Mouse (Mus musculus) midbrain, embryonic 11.5 days (tissue): Measurements from ENCODE around the gene Sox6. TPM values are rescaled to one million over a fixed set of nuclear protein-coding genes. Genes with fewer than 3 reads are reported as not detected.

Experiments used
- ATAC-seq: fragments of 200-750 bp; cut with Nextera tagmentation; 2 replicates; pipeline ENCODE4 v1.8.0; 2017; ENCODE audit warnings: moderate TSS enrichment, moderate library complexity; ENCODE audit not compliant: low FRiP score
- DNase-seq: peaks from one replicate; pipeline ENCODE4 v3.0.0; 2015; ENCODE audit warnings: low spot score; ENCODE audit errors: missing footprints
- H3K27ac ChIP-seq: fragments of 300-500 bp; sonication (generic); 2 replicates; pipeline ENCODE4 v1.5.1; 2014; ENCODE audit warnings: low read depth, low read length
- H3K27me3 ChIP-seq: fragments of 300-500 bp; sonication (generic); 2 replicates; pipeline ENCODE4 v1.6.1; 2014; ENCODE audit warnings: mild to moderate bottlenecking, low read length, moderate library complexity, mixed read lengths; ENCODE audit not compliant: control insufficient read depth, insufficient read depth
- H3K36me3 ChIP-seq: fragments of 300-500 bp; sonication (generic); 2 replicates; pipeline ENCODE4 v1.6.1; 2014; ENCODE audit warnings: mild to moderate bottlenecking, low read length, moderate library complexity, mixed read lengths; ENCODE audit not compliant: control insufficient read depth, insufficient read depth
- H3K4me1 ChIP-seq: fragments of 300-500 bp; sonication (generic); 2 replicates; pipeline ENCODE4 v1.6.1; 2014; ENCODE audit warnings: low read length; ENCODE audit not compliant: control insufficient read depth, insufficient read depth
- H3K4me2 ChIP-seq: fragments of 300-500 bp; sonication (generic); 2 replicates; pipeline ENCODE4 v1.6.1; 2014; ENCODE audit warnings: mild to moderate bottlenecking, moderate library complexity
- H3K4me3 ChIP-seq: fragments of 300-500 bp; sonication (generic); 2 replicates; pipeline ENCODE4 v1.5.1; 2014; ENCODE audit warnings: low read depth, low read length
- H3K9ac ChIP-seq: fragments of 300-500 bp; sonication (generic); 2 replicates; pipeline ENCODE4 v1.6.1; 2014; ENCODE audit warnings: low read length
- H3K9me3 ChIP-seq: fragments of 300-500 bp; sonication (generic); 2 replicates; pipeline ENCODE4 v1.6.1; 2016; ENCODE audit warnings: low read length; ENCODE audit not compliant: control insufficient read depth
- WGBS: fragments of 180-500 bp; shearing (Covaris S2); extraction: QIAGEN DNeasy Blood & Tissue Kit; methylation state at CpG from one replicate; pipeline ENCODE4 v1.1.7; 2014; 5-methylcytosine and 5-hydroxymethylcytosine counted together
- polyA plus RNA-seq: library from polyadenylated mRNA; unstranded; fragments of >200 nt; fragmentation: Nextera tagmentation; extraction: Ambion mirVana; gene quantifications from 2 replicates; pipeline ENCODE4 v1.2.1, GENCODE M21; 2014

The Sox6 gene
- polyA plus RNA-seq, 1 experiment from 2014 or later: 42.7 TPM

GRCm38 (mm10) chr7:115952235-115952634 lies 86.4 kb downstream of the Sox6 start:
- H3K4me2 ChIP-seq: no peak overlapping the region
- DNase-seq (peak; percentile 69), ATAC-seq (no peak)
- no peaks in the 10 kb centered on the region for H3K36me3 ChIP-seq
- no peak overlapping the region for H3K27ac ChIP-seq
- no peaks in the 10 kb centered on the region for H3K27me3 ChIP-seq
- H3K9me3 ChIP-seq: no peaks in the 10 kb centered on the region
- no peak overlapping the region for H3K4me3 ChIP-seq
- no peak overlapping the region for H3K9ac ChIP-seq
- no peaks in the 10 kb centered on the region for H3K4me1 ChIP-seq
- WGBS: 73% methylated on average over 3 of the region's 3 CpGs

GRCm38 (mm10) chr7:115951689-115952088 lies 86.9 kb downstream of the Sox6 start:
- DNase-seq: no peak
- Histone ChIP-seq H3K4me3 (no peak overlapping the region), H3K36me3 (no peaks in the 10 kb centered on the region), H3K27me3 (no peaks in the 10 kb centered on the region), H3K9ac (no peak overlapping the region), H3K27ac (no peak overlapping the region), H3K4me1 (no peaks in the 10 kb centered on the region), H3K9me3 (no peaks in the 10 kb centered on the region), H3K4me2 (no peak overlapping the region)
- no peak for ATAC-seq
- 82% methylated on average over 4 of the region's 4 CpGs for WGBS

- no peak overlapping the region for H3K27ac ChIP-seq
- no peak overlapping the region for H3K4me2 ChIP-seq
- WGBS: 37% methylated on average over 2 of the region's 2 CpGs
- no peaks in the 10 kb centered on the region for H3K4me1 ChIP-seq
- no peak overlapping the region for H3K9ac ChIP-seq
- H3K27me3 ChIP-seq: no peaks in the 10 kb centered on the region
- no peaks in the 10 kb centered on the region for H3K9me3 ChIP-seq
- no peaks in the 10 kb centered on the region for H3K36me3 ChIP-seq
- DNase-seq (peak; percentile 59), ATAC-seq (no peak)
- H3K4me3 ChIP-seq: no peak overlapping the region
These were observed 90.7 kb downstream of the Sox6 start for GRCm38 (mm10) chr7:115947916-115948315.

GRCm38 (mm10) chr7:115946559-115946958 lies 92.0 kb downstream of the Sox6 start:
- Histone ChIP-seq H3K4me1 (peaks cover 4% of the 10 kb centered on the region; the same call in 1 of the 2 replicates), H3K9ac (no peak overlapping the region), H3K27ac (no peak overlapping the region), H3K4me2 (no peak overlapping the region), H3K4me3 (no peak overlapping the region), H3K36me3 (no peaks in the 10 kb centered on the region), H3K27me3 (no peaks in the 10 kb centered on the region), H3K9me3 (no peaks in the 10 kb centered on the region)
- WGBS: 95% methylated on average over 12 of the region's 12 CpGs
- peak; percentile 19 for DNase-seq
- no peak for ATAC-seq

- WGBS: 90% methylated on average over 4 of the region's 4 CpGs
- Histone ChIP-seq H3K9me3 (no peaks in the 10 kb centered on the region), H3K27me3 (no peaks in the 10 kb centered on the region), H3K4me1 (peaks cover 7% of the 10 kb centered on the region; the same call in 1 of the 2 replicates), H3K4me3 (no peak overlapping the region), H3K9ac (no peak overlapping the region), H3K4me2 (no peak overlapping the region), H3K27ac (no peak overlapping the region), H3K36me3 (no peaks in the 10 kb centered on the region)
- DNase-seq: peak; percentile 57
- ATAC-seq: no peak
These were observed 93.1 kb downstream of the Sox6 start for GRCm38 (mm10) chr7:115945516-115945915.

- DNase-seq: peak; percentile 33
- Histone ChIP-seq H3K27ac (no peak overlapping the region), H3K27me3 (no peaks in the 10 kb centered on the region), H3K4me3 (no peak overlapping the region), H3K9ac (no peak overlapping the region), H3K36me3 (no peaks in the 10 kb centered on the region), H3K4me2 (no peak overlapping the region), H3K9me3 (no peaks in the 10 kb centered on the region), H3K4me1 (peaks cover 7% of the 10 kb centered on the region; the same call in 1 of the 2 replicates)
- 87% methylated on average over 5 of the region's 5 CpGs for WGBS
- no peak for ATAC-seq
These were observed 94.3 kb downstream of the Sox6 start for GRCm38 (mm10) chr7:115944250-115944649.

- Histone ChIP-seq H3K4me2 (no peak overlapping the region), H3K36me3 (no peaks in the 10 kb centered on the region), H3K9ac (no peak overlapping the region), H3K27ac (no peak overlapping the region), H3K27me3 (no peaks in the 10 kb centered on the region), H3K9me3 (no peaks in the 10 kb centered on the region), H3K4me1 (peaks cover 7% of the 10 kb centered on the region; the same call in 1 of the 2 replicates), H3K4me3 (no peak overlapping the region)
- ATAC-seq (peak; percentile 40; the same call in 1 of the 2 replicates), DNase-seq (no peak)
- 63% methylated on average over 6 of the region's 6 CpGs for WGBS
These were observed 96.8 kb downstream of the Sox6 start for GRCm38 (mm10) chr7:115941766-115942165.

GRCm38 (mm10) chr7:115939292-115939691 lies 99.3 kb downstream of the Sox6 start:
- Histone ChIP-seq H3K4me3 (no peak overlapping the region), H3K27ac (no peak overlapping the region), H3K4me2 (no peak overlapping the region), H3K4me1 (peaks cover 7% of the 10 kb centered on the region; the same call in 1 of the 2 replicates), H3K9me3 (no peaks in the 10 kb centered on the region), H3K36me3 (no peaks in the 10 kb centered on the region), H3K9ac (no peak overlapping the region), H3K27me3 (no peaks in the 10 kb centered on the region)
- DNase-seq (no peak), ATAC-seq (no peak)
- WGBS: 89% methylated on average over 5 of the region's 5 CpGs

GRCm38 (mm10) chr7:115936908-115937307 lies 101.7 kb downstream of the Sox6 start:
- Histone ChIP-seq H3K36me3 (no peaks in the 10 kb centered on the region), H3K27ac (no peak overlapping the region), H3K27me3 (no peaks in the 10 kb centered on the region), H3K4me1 (peaks cover 7% of the 10 kb centered on the region; the same call in 1 of the 2 replicates), H3K4me2 (no peak overlapping the region), H3K4me3 (no peak overlapping the region), H3K9me3 (no peaks in the 10 kb centered on the region), H3K9ac (no peak overlapping the region)
- DNase-seq (peak; percentile 51), ATAC-seq (no peak)
- 87% methylated on average over 1 of the region's 1 CpGs for WGBS
